Mouse (Mus musculus) mouse embryonic stem cell (cell line): ENCODE measurements around the gene Avil.
"Not testable (repeated sequence)": the region's sequence is repeated elsewhere in the genome, so short reads cannot be mapped to it uniquely, and the experiment has no call there.

Experiments
- in situ Hi-C, 2 experiments: fragments of 300-500 bp; cut with MboI; formaldehyde crosslinking; loops; 1 replicate in 1 of 2; 3 replicates in 1 of 2; pipeline ENCODE4 v1.14.3; 2019 to 2020; ENCODE audit warnings: low sequenced_read_pairs in 2 of 2, low pct_unique_long_range_greater_than_20kb in 1 of 2, mixed read lengths in 1 of 2; ENCODE audit not compliant: unreplicated experiment in 1 of 2

Avil gene

DNA sequence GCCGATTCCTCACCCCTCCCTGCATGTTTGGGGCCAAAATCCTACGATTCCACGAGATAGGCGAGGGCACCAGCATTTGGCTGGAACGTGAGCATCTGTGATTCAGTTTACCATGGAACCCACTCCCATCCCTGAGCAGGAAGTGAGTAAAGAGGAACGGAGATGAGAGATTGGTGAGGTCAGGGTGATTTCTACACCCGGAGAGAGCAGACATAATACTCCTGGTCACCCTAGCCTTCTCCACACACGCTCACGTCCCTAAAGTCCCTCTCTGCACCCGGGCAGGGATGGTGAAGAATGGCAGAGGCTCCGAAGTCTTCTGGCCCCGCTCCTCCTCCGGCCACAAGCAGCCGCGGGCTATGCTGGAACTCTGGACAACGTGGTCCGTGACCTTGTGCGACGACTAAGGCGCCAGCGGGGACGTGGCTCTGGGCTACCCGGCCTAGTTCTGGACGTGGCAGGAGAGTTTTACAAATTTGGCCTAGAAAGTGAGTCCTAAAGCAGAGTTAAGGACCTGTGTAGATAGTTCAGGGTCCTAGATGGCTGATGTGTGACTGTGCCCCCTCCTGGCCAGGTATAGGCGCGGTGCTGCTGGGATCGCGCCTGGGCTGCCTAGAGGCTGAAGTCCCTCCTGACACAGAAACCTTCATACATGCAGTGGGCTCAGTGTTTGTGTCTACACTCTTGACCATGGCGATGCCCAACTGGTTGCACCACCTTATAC, 49.0 kb downstream of the Avil start:
- in situ Hi-C loops = no loop called here

DNA sequence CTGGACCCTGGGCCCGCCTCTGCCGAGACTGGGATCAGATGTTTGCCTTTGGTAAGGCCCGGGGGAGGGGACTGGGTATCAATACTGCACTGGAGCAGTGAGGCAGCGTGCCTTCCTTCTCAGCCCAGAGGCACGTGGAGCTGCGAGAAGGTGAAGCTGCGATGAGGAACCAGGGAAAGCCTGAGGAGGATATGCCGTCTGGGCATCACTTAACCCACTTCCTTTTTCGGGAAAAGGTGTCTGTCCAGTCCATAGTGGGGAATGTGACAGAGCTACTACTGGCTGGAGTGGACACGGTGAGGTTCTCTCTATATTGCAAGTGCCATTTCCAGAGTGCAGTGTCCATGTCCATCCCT, 49.6 kb downstream of the Avil start:
- in situ Hi-C loops = no loop called here

DNA sequence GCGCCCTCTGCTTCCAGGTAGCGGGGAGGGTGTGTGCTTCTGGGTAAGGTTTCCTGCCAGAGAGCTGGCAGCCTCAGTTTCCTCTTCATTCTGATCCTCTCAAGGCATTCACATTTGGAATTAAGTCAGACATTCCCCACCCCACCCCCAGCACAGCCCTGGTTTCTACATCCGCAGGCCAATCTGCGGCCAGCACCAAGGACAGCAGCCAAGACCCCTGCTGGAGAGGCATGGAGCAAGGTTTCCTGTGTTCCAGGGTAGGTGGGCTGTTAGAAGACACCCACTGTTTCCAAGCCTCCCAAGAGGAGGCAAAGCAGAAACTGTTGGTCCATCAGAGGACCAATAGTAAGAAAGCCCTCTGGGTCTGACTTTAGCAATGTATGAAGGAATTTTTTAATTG, 54.1 kb downstream of the Avil start:
- in situ Hi-C loops = no loop called here

DNA sequence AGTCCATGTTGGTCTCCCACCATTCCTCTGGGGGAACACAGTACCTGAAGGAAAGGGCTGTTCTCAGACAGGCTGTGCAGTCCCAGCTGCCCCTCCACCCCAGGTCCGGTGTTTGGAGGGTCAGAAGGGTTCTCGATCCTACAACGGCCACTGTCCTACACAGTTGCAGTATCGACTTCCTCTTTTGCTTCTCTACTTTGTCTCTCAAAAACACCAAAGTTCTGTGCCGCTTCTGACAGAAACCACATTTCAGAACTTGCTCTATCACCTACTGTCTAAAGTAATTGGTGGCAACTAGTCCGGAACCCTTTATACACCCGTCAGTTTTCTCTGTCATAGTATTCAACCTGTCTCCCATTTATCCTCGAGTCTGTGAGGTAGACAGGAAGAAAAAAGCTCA, 54.9 kb downstream of the Avil start:
- in situ Hi-C loops = no loop called here

DNA sequence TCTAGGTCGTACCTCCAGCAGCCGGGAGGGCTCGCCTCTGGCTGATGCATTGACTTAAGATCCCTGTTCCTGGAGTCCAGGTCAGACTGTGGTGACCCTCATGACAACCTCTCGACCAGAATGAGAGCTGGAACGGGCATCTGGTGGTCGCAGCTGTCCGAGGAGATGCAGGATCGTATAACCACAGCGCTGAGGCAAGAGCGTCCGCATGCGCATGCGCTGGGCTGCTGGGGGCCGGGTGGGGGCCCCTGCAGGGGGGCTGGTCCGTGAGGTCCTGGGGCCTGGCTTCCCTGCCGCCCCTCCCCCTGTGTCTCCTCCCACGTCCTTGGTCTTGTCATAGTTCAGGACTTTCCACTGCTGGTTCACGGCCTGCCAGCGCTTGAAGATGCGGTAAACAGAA, 56.0 kb downstream of the Avil start:
- in situ Hi-C loops = no loop called here

DNA sequence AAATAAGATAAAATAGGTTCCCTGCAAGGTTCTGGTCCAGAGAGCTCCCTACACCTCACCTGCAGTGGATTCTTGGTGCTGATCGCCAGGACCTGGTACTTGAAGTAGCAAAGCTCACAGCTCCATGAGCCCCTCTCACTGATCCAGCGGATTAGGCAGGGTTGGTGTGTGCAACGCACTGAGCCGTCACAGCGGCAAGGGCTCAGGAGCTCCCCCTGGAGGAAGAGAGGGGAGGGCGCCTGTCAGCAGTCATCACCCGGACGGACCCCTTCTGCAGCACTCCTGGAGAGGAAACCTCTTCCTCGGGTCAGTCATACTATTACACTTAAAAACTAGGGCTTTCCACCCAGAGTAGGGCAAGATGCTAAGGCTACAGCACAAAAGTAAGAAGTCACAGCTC, 57.7 kb downstream of the Avil start:
- in situ Hi-C loops = no loop called here

DNA sequence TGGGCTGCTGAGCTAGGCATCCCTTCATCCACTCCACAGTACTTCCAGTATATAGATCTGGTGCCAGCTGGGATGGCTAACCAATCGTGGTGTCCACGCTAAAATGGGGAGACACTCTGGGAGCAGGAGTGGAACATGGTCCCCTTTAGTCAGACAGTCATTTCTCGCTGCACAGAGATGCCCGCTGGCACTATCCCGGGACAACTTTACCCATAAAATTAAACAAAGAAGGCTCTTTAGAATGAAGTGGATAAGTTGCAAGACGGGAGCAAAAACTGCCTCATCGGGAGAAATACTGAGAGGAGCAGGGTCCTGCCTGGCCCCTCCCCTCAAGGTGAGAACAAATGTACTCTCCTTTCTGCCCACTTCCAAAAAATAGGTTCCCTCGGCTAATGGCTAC, 58.2 kb downstream of the Avil start:
- in situ Hi-C loops = no loop called here

DNA sequence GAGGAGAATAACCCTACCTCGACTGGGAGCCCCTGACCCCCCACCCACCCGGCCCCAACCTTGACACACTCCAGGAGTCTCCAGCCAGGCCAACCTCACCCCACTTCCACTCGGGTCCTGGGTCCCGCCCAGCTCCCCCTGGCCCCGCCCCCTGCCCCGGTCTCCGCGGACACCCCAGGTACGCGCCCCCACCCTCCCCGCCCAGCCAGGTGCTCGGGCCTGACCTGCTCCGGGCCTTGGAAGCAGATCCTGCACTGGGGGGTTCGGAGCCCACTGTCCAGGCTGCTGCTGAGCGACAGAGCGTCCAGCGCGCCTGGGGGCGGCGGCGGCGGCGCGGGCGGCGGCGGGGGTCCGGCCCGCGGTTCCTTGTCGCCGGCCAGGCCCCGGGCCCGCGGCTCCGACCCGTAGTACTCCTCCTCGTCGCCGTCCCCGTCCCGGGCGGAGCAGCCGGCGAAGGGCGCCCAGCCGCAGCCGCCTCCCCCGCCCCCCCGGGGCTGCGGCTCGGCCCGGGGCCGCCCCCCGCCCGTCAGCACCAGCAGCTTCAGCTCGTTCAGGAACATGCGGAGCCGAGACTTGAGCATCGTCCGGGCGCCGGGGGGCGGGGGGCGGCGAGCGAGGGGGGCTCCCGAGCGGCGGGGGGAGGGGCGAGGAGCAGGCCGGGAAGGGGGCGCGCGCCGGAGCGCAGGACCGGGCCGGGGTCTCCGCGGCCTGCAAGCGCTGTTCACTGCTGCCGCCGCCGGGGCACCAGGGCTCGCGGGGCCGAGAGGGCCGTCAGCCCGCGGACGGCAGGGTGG, 58.9 kb downstream of the Avil start:
- in situ Hi-C loops = no loop called here

DNA sequence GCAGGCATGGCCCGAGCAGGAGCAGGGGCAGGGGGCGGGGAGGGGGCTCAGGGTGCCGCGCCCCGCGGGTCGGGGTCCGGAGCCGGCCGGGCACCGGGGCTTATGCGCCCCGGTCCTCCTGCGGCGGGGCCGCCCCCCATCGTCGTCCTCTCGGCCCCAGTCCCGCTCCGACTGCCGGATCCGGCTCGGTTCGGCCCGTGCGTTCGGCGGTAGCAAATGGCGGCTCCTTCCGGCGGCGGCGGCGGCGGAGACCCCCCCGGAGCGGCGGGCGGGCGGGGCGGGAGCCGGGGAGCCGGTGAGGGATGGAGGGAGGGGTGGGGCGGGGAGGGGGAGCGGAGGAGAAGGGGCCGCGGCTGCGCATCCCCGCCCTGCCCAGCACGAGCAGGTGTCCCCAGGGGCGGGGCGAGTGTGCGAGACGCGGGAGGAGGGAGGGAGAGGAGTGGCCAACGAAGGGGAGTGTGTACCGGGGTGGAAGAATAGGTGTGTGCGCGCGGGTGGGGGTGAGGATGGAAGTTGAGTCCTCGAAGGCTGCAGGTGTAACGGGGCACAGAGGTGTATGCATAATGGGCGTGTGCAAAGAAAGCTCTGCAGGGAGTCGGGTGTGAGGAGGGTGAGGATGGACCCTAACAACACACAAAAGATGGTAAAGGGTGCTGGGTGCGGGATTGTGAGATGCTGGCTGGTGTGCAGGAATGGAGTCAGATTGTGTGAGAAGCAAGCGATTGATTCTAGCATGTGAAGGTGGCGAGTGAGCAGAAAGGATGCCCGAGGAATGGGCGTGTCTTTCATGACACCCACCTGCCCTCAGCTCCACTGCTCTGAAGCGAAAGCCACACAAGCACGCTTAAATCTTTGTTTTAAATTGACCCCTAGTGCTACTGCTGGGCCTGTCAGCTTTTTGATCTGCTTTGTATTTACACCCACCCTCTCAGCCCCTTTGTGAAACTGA, 59.7 kb downstream of the Avil start, which contains the start of gene March9:
Gene March9, minus strand, starts transcription at position 217 of the 949 bp plus-strand sequence.
- in situ Hi-C loops = no loop called here

DNA sequence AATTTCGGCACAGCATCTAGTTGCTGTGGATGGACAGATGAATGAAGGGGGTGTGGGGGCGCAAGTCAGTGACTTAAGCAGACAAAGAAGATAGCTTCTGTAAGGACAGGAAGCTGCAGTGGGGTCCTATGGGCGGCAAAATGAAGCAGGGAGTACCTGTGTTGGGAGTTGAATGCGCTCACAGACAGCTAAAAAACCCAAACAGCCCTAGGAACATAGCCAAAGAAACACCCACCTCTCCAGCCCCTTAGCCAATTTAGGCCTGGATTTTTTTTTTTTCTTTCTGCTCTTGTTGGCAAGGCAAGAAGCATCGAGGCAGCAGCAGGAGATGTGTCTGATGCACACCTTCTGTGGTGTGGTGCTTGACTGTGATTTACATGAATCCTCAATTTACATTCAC, 60.6 kb downstream of the Avil start:
- in situ Hi-C loops = no loop called here

DNA sequence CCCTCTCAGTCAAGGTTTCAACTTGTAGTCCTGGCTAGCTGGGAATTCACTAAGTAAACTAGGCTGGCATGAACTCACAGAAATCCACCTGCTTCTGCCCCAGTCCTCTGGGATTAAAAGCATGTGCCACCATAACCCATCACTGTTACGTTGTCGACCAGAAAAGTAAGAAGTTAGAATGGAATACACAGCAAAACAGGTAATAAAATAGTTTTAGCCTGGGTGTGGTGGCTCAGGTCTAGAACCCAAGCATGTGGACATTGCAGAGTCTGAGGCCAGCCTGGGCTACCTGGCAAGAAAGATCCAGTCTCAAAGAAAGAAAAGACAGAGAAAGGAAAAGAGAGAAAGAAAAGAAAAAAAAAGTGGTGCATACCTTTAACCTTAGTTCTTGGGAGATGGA, 61.0 kb downstream of the Avil start:
- in situ Hi-C loops = no loop called here

DNA sequence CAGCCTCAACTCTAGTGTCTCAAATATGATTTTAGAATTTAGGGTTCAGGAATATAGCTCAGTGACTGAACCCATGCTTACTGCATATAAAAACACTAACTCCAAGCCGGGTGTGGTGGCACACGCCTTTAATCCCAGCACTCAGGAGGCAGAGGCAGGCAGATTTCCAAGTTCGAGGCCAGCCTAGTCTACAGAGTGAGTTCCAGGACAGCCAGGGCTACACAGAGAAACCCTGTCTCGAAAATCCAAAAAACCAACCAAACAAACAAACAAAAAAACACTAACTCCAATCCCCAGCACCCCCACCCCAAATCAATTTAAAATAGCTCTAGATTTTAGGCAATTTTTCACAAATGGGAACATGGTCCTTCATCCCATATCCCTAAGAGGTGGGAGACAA, 61.6 kb downstream of the Avil start:
- in situ Hi-C loops = not testable (repeated sequence)

DNA sequence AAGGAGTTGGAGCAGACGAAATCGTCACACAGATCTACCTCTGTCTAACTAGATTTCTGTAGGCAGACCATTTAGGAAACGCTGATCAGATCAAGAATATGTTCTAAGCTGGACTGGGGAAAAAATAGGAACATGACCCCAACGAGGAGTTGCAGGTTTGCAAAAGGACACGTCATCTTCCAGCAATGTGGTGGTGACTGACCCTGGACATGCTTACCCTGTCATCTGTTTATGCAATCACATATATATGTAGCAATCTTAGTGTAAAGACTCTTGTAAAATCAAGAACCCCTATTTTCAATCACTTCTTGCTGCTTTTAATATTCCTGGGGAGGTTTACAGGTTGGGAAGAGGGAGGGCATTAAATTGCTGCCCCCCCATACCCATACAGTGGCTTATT, 62.0 kb downstream of the Avil start:
- in situ Hi-C loops = no loop called here

DNA sequence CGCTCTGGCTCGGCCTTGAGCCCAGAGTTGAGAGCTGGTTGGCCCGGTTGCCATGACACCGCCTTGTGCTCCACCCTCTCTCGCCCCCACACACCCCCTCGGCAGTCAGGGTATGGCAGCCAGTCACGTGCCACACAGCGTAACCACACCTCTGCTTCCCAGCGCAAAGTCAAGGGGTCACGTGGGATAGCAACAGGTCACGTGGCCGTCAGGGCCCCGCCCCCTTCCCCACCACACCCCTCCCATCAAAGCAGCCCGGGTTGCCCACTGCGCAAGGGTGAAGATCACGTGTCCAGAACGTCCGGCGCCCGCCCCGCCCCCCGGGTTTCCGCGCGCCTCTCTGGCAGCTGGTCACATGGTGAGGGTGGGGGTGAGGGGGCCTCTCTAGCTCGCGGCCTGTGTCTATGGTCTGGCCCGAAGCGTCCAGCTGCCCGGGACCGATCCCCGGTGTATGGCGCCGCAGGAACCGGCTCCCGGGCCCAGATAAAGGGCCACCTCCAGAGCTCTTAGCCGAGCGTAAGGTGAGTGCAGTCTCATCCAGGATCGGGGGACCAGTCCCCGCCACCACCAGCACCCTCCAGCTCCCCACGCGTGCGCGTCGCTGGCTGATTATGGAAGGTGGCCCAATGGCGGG, 62.8 kb downstream of the Avil start, which contains the start of gene Cdk4:
Gene Cdk4, plus strand, starts transcription at position 296 of the 634 bp plus-strand sequence.
- in situ Hi-C loops = no loop called here

DNA sequence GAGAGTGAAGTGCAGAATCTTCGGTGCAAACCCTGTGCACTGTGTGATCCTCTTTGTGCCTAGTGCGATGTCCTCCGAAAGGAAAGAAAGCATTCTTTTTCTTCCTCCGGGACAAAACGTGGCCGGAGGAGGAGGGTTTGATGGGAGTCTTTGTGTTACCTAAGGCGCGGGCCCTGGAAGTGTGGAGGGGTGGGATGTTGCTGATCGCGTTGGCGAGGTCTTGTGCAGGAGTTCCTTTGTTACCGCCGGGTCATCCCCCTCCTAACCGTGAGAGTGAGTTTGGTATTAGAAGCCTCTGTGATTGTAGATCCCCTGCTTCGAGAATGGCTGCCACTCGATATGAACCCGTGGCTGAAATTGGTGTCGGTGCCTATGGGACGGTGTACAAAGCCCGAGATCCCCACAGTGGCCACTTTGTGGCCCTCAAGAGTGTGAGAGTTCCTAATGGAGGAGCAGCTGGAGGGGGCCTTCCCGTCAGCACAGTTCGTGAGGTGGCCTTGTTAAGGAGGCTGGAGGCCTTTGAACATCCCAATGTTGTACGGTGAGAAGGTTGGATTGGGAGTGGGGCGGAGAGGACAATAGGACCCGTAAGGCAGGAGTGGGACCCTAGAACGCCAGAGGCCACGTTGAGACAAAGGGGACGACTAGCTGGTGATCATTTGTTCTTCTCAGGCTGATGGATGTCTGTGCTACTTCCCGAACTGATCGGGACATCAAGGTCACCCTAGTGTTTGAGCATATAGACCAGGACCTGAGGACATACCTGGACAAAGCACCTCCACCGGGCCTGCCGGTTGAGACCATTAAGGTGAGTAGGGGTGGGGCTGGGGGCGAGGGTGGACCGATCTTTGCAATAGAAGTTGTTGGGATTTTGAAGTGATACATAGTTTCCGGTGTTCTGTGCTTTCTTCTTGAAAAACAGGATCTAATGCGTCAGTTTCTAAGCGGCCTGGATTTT, 63.7 kb downstream of the Avil start:
- in situ Hi-C loops = no loop called here

DNA sequence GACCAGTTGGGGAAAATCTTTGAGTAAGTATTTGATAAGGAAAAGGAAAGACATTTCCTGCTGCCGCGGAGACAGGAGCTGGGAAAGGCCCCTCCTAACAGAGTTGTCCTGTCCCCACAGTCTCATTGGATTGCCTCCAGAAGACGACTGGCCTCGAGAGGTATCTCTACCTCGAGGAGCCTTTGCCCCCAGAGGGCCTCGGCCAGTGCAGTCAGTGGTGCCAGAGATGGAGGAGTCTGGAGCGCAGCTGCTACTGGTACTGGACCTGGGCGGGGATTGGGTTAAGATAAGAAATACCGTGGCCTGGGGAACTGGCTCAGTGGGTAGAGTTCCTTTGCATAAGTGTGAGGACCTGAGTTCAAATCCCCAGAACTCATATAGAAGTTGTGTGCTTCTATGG, 65.5 kb downstream of the Avil start:
- in situ Hi-C loops = no loop called here

DNA sequence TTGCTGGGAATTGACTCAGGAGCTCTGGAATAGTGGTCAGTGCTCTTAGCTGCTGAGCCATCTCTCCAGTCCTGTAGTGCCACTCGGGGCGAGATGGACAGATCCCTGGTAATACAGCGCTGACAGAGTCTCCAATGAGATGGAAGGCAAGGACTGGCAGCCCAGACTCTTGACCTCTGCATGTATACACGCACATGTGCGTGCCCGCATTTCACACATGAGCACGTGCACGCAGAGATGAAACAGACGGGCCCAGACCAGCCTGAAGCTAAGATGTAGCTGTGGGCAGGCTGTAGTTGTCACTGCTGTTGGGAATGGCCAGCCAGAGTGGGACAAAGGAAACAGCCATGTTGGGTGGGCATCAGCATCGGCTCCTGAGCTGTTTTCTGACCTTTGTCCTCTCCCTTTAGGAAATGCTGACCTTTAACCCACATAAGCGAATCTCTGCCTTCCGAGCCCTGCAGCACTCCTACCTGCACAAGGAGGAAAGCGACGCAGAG, 66.1 kb downstream of the Avil start:
- in situ Hi-C loops = no loop called here
